In genomic region chr3:49200596-49200995, GRCm38 (mm10) we compare ENCODE assay signal across 23 mouse cellular contexts.
"Had no signal": no experiment of that assay in that cellular context is flagged by ENCODE, and none has a peak within 500 bp of the region (broad histone marks: within the 10 kb centered on the region; RNA-seq: fewer than 3 reads in every experiment).

No protein-coding gene starts in this region.

- H3K4me2 ChIP-seq: kidney, embryonic 15.5 days; limb, embryonic 12.5 days; limb, embryonic 15.5 days; liver, embryonic 11.5 days; lung, embryonic 15.5 days; midbrain, embryonic 11.5 days had no signal

- H3K4me1 ChIP-seq: kidney, embryonic 15.5 days; limb, embryonic 12.5 days; limb, embryonic 15.5 days; lung, embryonic 15.5 days had no signal

- H3K36me3 ChIP-seq: kidney, embryonic 15.5 days; limb, embryonic 12.5 days; limb, embryonic 15.5 days; lung, embryonic 15.5 days had no signal

- H3K9me3 ChIP-seq: kidney, embryonic 15.5 days; limb, embryonic 12.5 days; limb, embryonic 15.5 days; lung, embryonic 15.5 days had no signal

- DNase-seq: kidney, postnatal 10 days; kidney, postnatal 36 days; layer of hippocampus, postnatal 36 days; left cerebral cortex, postnatal 4 days; liver, postnatal 0 days; lung, postnatal 10 days; lung, postnatal 4 days; midbrain, embryonic 14.5 days; right cerebral cortex, adult 18-20 months; right cerebral cortex, postnatal 14 days; right cerebral cortex, postnatal 4 days; thymus, adult 2 months; thymus, postnatal 14 days; thymus, postnatal 4 days had no signal

- ATAC-seq: liver, postnatal 0 days had no signal

- H3K9ac ChIP-seq: kidney, embryonic 15.5 days; limb, embryonic 12.5 days; limb, embryonic 15.5 days; liver, embryonic 14.5 days; liver, postnatal 0 days; lung, embryonic 15.5 days had no signal

- H3K27ac ChIP-seq: kidney, embryonic 15.5 days; left cerebral cortex, adult 2 months; limb, embryonic 12.5 days; limb, embryonic 15.5 days; liver, embryonic 14.5 days; lung, embryonic 15.5 days; stomach, postnatal 0 days had no signal

- H3K4me3 ChIP-seq: kidney, embryonic 15.5 days; left cerebral cortex, adult 2 months; limb, embryonic 12.5 days; limb, embryonic 15.5 days; lung, embryonic 15.5 days had no signal

- H3K27me3 ChIP-seq: kidney, embryonic 15.5 days; limb, embryonic 12.5 days; limb, embryonic 15.5 days; lung, embryonic 15.5 days had no signal
